Mouse (Mus musculus) megakaryocyte, embryonic 14.5 days (primary cell): Measurements from ENCODE around the gene Gtf2i.

Experiments
- FLI1 ChIP-seq: IDR thresholded peaks from 2 replicates; pipeline ENCODE4 v1.6.1; 2012; ENCODE audit warnings: low read length, inconsistent platforms, mixed read lengths
- GATA1 ChIP-seq: IDR thresholded peaks from 3 replicates; pipeline ENCODE4 v1.6.1; 2012; ENCODE audit warnings: mixed read lengths, low read length, inconsistent platforms, borderline replicate concordance

DNA sequence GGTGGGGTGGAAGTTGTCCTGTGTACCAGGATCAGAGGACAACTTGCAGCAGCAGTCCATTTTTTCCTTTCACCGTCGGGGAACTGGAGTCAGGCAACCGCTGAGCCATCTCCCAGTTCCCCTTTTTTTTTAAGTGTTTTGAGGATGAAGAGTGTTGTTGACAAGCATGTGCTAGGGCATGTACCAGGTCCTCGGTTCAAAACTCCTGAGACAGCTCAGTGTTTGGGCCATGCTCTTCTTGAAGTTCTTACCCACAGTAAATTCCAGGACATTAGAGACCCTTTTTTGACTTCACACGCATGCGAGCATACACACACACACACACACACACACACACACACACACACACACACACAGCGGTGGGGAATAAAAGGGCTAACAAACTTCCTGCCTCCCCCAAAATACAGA, 81.3 kb downstream of the Gtf2i start:
- no peak for TF ChIP-seq GATA1
- no peak for TF ChIP-seq FLI1
